Mouse (Mus musculus): Measurements from ENCODE around the gene Maff.

DNA sequence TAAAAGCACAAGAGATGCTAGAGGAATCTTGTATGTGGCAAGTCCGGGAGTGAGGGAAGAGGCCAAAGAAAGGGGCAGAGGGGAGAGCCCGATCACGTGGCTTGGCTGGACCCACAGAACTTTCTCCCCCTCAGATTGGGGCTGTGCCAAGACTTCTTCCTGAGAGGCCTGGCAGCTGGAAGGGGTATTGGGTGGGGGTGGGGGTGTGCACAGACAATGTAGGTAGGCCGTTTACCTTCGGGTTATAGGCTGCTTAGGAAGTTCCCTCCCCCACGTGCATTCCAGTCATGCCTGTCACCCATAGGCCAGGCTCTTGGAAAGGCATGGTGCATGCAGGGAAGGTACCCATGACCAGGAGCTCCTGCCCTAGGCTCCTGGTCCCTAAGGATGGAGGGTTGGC is 13.5 kb downstream of the Maff start:
- TF ChIP-seq CTCF (IDR thresholded peaks at IDR 0.05; ENCODE audit: extremely low read depth, insufficient read depth, insufficient read length, insufficient replicate concordance) = no peak
- TF ChIP-seq POLR2A (IDR thresholded peaks at IDR 0.05; ENCODE audit: low read depth, low read length) = no peak
